Mouse (Mus musculus) G1E-ER4 (cell line): Measurements from ENCODE around the gene Zfp551. TPM values are rescaled to one million over a fixed set of nuclear protein-coding genes. Genes with fewer than 3 reads are reported as not detected.

Experiments used
- GATA1 ChIP-seq: IDR thresholded peaks from one replicate; pipeline ENCODE4 v1.8.0; 2012; ENCODE audit warnings: low read length, inconsistent platforms
- polyA plus RNA-seq: library from polyadenylated mRNA; stranded (reverse); fragments of >175 nt; gene quantifications from 2 replicates; pipeline ENCODE4 v1.2.3, GENCODE M21; 2012

The Zfp551 gene
- polyA plus RNA-seq: 0.15 and 0.28 TPM in 2 replicates

GRCm38 (mm10) chr7:12422245-12422849 lies at the start of gene Zfp551:
Gene Zfp551 (minus strand): TSS chr7:12422751.
- TF ChIP-seq GATA1: no peak

DNA sequence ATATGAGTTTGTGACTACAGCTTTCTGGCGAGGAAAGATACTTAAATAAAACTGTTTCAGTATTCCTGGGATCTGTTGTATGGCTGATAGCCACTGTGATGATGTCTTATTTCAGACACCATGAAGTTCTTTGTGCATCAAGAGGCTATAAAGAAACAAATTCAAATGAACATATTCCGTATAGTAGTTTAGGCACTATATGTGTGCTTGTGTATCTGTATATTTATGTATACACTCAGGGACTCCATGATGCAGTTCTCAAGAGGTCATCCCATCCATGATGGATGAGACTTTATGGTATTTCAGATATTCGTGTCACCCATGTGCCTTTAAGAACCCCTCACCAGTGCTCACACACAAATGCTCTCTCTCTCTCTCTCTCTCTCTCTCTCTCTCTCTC lies 304 bp upstream of the Zfp551 start:
- no peak for TF ChIP-seq GATA1

DNA sequence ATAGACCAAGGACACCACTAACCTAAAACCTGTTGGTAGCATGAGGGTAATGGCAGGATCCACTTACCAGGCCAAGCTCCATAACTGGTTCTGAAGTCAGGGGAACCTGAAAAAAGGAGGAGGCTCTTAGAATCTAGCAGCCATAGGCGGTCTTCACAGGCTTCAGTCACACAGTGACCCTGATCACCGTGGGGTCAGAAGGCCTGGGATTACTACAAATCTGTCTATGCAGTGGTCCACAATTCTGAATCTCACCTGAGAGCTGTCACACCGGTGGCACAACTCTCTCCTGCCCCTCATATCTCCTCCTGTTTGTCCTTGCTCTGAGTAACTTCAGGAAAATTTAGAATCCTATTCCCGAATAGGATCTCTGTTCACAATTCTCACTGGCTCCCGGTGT lies 810 bp downstream of the Zfp551 start:
- no peak for TF ChIP-seq GATA1

DNA sequence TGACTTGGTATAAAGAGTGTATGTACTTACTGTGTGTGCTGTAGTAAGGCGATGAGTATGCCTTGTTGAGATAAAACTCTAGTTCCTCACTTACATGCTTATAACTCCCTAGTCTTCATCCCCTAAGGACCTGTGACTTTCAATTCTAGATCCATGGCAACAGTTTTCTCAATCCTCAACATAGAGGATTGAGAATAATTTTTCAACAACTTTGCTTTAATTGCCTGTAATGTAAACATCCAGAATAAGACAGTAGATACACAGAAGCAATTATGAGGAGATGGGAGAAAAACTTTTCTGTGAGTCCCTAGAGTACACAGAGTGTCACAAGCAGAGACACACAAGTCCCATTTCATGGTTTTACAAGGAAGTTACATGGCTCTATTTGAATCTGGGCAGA lies 53.4 kb downstream of the Zfp551 start, which contains the start of gene Vmn1r84:
Gene Vmn1r84 (minus strand): TSS at position 101 of the 400 bp plus-strand sequence.
- no peak for TF ChIP-seq GATA1

Other genes with a start within 250 kb of the Zfp551 start
- not detected in 2 replicates for gene Vmn1r80, start 233.5 kb downstream of the Zfp551 start, polyA plus RNA-seq
- not detected in 2 replicates for gene Vmn1r81, start 154.5 kb downstream of the Zfp551 start, polyA plus RNA-seq
- gene Vmn1r82, start 122.3 kb downstream of the Zfp551 start, polyA plus RNA-seq: not detected in 2 replicates
- not detected in 2 replicates for gene Vmn1r83, start 93.3 kb downstream of the Zfp551 start, polyA plus RNA-seq
- not detected in 2 replicates for gene Vmn1r84, start 53.5 kb downstream of the Zfp551 start, polyA plus RNA-seq
- 3.8 and 4.5 TPM in 2 replicates for gene Zfp606, start 55.5 kb upstream of the Zfp551 start, polyA plus RNA-seq
- not detected in 2 replicates for gene 2900092C05Rik, start 89.8 kb upstream of the Zfp551 start, polyA plus RNA-seq
- gene Vmn2r53, start 186.0 kb upstream of the Zfp551 start, polyA plus RNA-seq: not detected in 2 replicates
- not detected in 2 replicates for gene Vmn2r54, start 217.6 kb upstream of the Zfp551 start, polyA plus RNA-seq